7 mouse cellular contexts compared by ENCODE assay signal in genomic region chr14:100457870-100458726, GRCm38 (mm10).
DNase-seq lines count a peak whose midpoint lies in the region; ATAC-seq and TF ChIP-seq lines count a peak whose summit lies in the region.

No protein-coding gene starts in this region.

- H3K4me1 ChIP-seq in hindbrain, embryonic 12.5 days = peaks cover 38% of the 10 kb centered on the region
- H3K4me1 ChIP-seq in limb, embryonic 12.5 days (replicated peaks) = peaks cover 46% of the 10 kb centered on the region
- peaks cover 2% of the 10 kb centered on the region; the same call in 1 of the 2 replicates for H3K4me1 ChIP-seq in stomach, postnatal 0 days (replicated peaks; ENCODE audit: control insufficient read depth, insufficient read depth)

- 35% methylated on average over 7 of the region's 7 CpGs for WGBS in hindbrain, embryonic 12.5 days
- WGBS in limb, embryonic 12.5 days = 48% methylated on average over 7 of the region's 7 CpGs
- WGBS in stomach, postnatal 0 days = 43% methylated on average over 7 of the region's 7 CpGs

- H3K4me3 ChIP-seq in hindbrain, embryonic 12.5 days = no peak overlapping the region
- no peak overlapping the region for H3K4me3 ChIP-seq in limb, embryonic 12.5 days (replicated peaks)
- H3K4me3 ChIP-seq in stomach, postnatal 0 days (ENCODE audit: low read depth, low read length) = no peak overlapping the region

- no peak overlapping the region; the same call in 1 of the 2 replicates for H3K4me2 ChIP-seq in hindbrain, embryonic 12.5 days (replicated peaks)
- H3K4me2 ChIP-seq in limb, embryonic 12.5 days = no peak overlapping the region
- no peak overlapping the region for H3K4me2 ChIP-seq in stomach, postnatal 0 days (replicated peaks; ENCODE audit: low read depth)

- no peak overlapping the region for H3K9ac ChIP-seq in hindbrain, embryonic 12.5 days
- H3K9ac ChIP-seq in limb, embryonic 12.5 days (replicated peaks) = no peak overlapping the region
- H3K9ac ChIP-seq in stomach, postnatal 0 days (ENCODE audit: low read length) = no peak overlapping the region

- TF ChIP-seq EP300 in stomach, postnatal 0 days (optimal IDR thresholded peaks at IDR 0.05) = no peak

- DNase-seq in A20 (ENCODE audit: low read depth, low spot score) (peak; percentile 24), ES-CJ7 (ENCODE audit: low read depth, low spot score) (peak; percentile 14)
- DNase-seq in stomach, postnatal 0 days (ENCODE audit: low spot score) = peak; percentile 20
- DNase-seq in spleen, postnatal 36 days (ENCODE audit: low spot score in 2 of 2) = no peak
- DNase-seq in cerebellum, postnatal 36 days = no peak

- ATAC-seq in hindbrain, embryonic 12.5 days (ENCODE audit: low FRiP score) = no peak
- no peak for ATAC-seq in limb, embryonic 12.5 days (ENCODE audit: insufficient number of reproducible peaks, insufficient read depth, low FRiP score, low TSS enrichment, low read depth)
- no peak for ATAC-seq in stomach, postnatal 0 days (ENCODE audit: low FRiP score, low TSS enrichment)

- H3K36me3 ChIP-seq in hindbrain, embryonic 12.5 days = no peaks in the 10 kb centered on the region
- no peaks in the 10 kb centered on the region for H3K36me3 ChIP-seq in limb, embryonic 12.5 days
- no peaks in the 10 kb centered on the region for H3K36me3 ChIP-seq in stomach, postnatal 0 days (ENCODE audit: control insufficient read depth, insufficient read depth, low read length)

- H3K9me3 ChIP-seq in hindbrain, embryonic 12.5 days (replicated peaks) = no peaks in the 10 kb centered on the region
- H3K9me3 ChIP-seq in limb, embryonic 12.5 days = no peaks in the 10 kb centered on the region
- H3K9me3 ChIP-seq in stomach, postnatal 0 days (ENCODE audit: control insufficient read depth, low read length) = no peaks in the 10 kb centered on the region

- peak; percentile 63 for TF ChIP-seq CTCF in stomach, postnatal 0 days (IDR thresholded peaks at IDR 0.05; ENCODE audit: low read depth)

- H3K27me3 ChIP-seq in hindbrain, embryonic 12.5 days = no peaks in the 10 kb centered on the region
- H3K27me3 ChIP-seq in limb, embryonic 12.5 days = no peaks in the 10 kb centered on the region
- H3K27me3 ChIP-seq in stomach, postnatal 0 days (ENCODE audit: control insufficient read depth, insufficient read depth, low read length) = no peaks in the 10 kb centered on the region

- peak overlapping the region; percentile 69 for H3K27ac ChIP-seq in hindbrain, embryonic 12.5 days
- H3K27ac ChIP-seq in limb, embryonic 12.5 days = peak overlapping the region; percentile 76
- no peak overlapping the region for H3K27ac ChIP-seq in stomach, postnatal 0 days (replicated peaks)

Comparison
In these comparisons a context has a peak if more than half of its experiments do, and no peak if none do; other contexts are left out.
1. DNase-seq: peak in A20 (single experiment), ES-CJ7 (single experiment) and stomach, postnatal 0 days (single experiment); none in spleen, postnatal 36 days (0 of 2) and cerebellum, postnatal 36 days (0 of 2).